Mouse (Mus musculus) layer of hippocampus, adult 8-10 months (tissue): ENCODE measurements around the gene Il1f10. TPM values are rescaled to one million over a fixed set of nuclear protein-coding genes. Genes with fewer than 3 reads are reported as not detected.

Experiments
- DNase-seq, 2 experiments: peaks; one replicate each; pipeline ENCODE4 v3.0.0; 2022; ENCODE audit warnings: low spot score in 2 of 2
- total RNA-seq, 4 experiments: library from RNA; stranded (reverse); gene quantifications; 2 replicates each; pipeline ENCODE4 v1.2.4; 2022

Gene Il1f10
- total RNA-seq, result not detected

GRCm38 (mm10) chr2:24290896-24291295 is at the start of gene Il1f10:
TSS of gene Il1f10 (plus strand) at chr2:24291196.
- DNase-seq, result no peak

GRCm38 (mm10) chr2:24267503-24267902 is 23.5 kb upstream of the Il1f10 start:
- no peak for DNase-seq

- no peak for DNase-seq
Observed at GRCm38 (mm10) chr2:24273619-24274018, 17.4 kb upstream of the Il1f10 start.

- no peak for DNase-seq
Observed at GRCm38 (mm10) chr2:24275146-24275545, 15.8 kb upstream of the Il1f10 start.

DNA sequence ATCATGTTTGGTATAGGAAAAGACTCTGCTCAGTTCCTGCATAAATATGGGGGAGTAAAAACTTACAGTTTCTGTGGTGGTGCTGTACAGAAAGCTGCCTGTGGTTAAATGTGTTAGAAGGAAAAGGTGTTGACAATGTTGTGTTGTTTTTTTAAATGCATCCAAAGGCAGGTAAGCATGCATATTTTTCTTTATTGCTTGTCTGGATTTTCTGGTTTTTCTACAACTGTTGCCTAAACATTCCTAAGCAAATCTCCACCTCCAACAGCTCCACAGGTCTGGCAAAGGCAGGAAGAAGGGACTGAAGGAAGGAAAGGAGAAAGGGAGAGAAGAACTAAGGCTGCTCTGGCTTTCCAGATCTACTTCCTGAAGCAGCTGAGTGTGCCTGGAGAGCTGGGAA is 14.3 kb upstream of the Il1f10 start, which contains the start of gene Il1f5:
Gene Il1f5, plus strand, starts transcription at position 301 of the 400 bp plus-strand sequence.
- DNase-seq, result no peak

- DNase-seq, result no peak
Observed at GRCm38 (mm10) chr2:24294616-24295015, 3.6 kb downstream of the Il1f10 start.

- DNase-seq, result peak; percentile 9 to 25
Observed at GRCm38 (mm10) chr2:24296837-24297236, 5.8 kb downstream of the Il1f10 start.

- no peak for DNase-seq
Observed at GRCm38 (mm10) chr2:24311302-24312001, 20.5 kb downstream of the Il1f10 start.

DNA sequence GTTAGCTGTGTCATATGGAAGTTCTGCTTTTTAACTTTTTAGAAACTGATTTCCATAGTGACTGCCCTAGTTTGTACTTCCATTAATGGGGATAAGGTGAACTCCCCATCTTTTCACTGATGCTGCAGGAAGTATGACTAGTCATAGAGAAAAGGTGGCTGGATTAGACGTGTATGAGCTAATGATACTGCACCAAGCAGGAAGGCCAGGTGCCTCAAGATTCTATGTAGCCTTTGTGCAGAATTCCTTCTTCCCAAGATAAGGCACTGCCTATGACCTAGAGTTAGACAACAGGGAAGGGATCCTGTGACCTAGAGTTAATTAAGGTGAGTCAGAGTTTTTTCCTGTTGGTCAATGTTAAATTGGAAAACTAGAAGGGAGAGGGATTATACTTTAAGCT is 25.9 kb downstream of the Il1f10 start:
- DNase-seq, result no peak

- DNase-seq, result no peak
Observed at GRCm38 (mm10) chr2:24317919-24318598, 27.1 kb downstream of the Il1f10 start.

- DNase-seq, result no peak
Observed at GRCm38 (mm10) chr2:24335333-24335732, 44.3 kb downstream of the Il1f10 start.

DNA sequence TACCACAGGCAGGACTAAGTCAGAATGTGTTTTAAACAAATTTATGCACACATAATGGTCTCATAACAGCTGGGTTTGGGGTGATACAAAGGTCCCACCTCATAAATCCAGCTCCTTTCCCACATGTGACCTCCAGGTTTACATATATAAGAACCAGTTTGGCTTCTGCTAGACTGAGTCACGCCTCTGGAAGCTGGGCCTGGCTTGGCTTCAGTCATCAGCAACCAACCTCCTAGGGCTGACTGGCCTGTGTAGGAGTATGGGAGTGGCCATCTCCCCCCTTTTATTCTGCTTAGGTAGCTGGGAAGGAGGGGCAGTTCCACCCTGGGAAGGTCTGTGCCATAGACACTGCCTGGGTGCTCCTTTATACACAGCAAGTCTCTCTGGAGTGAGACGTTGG is 45.5 kb downstream of the Il1f10 start, which contains the start of gene Il1rn:
Gene Il1rn, plus strand, starts transcription at position 309 of the 400 bp plus-strand sequence.
- no peak for DNase-seq

- DNase-seq, result no peak
Observed at GRCm38 (mm10) chr2:24341395-24341885, 50.4 kb downstream of the Il1f10 start.

Other genes starting within 250 kb of the Il1f10 start
- 10 to 100 TPM; 23.5 to 30.1 (median 28.3) TPM for gene Hnmt, start 241.8 kb upstream of the Il1f10 start, total RNA-seq
- gene Tbpl2, start 194.6 kb upstream of the Il1f10 start, total RNA-seq, result not detected
- not detected for gene Il1f8, start 138.0 kb upstream of the Il1f10 start, total RNA-seq
- gene Il1f9, start 104.7 kb upstream of the Il1f10 start, total RNA-seq, result not detected
- not detected for gene Il1f6, start 75.8 kb upstream of the Il1f10 start, total RNA-seq
- not detected for gene Il1f5, start 14.2 kb upstream of the Il1f10 start, total RNA-seq
- under 1 TPM in 1 of 4 experiments, not detected in 3; 0.58 TPM for gene Il1rn, start 45.7 kb downstream of the Il1f10 start, total RNA-seq
- 1 to 10 TPM in 2 of 4 experiments, under 1 TPM in 2; 0.69 to 3.4 (median 1.6) TPM for gene Psd4, start 76.4 kb downstream of the Il1f10 start, total RNA-seq
- not detected for gene Pax8, start 184.4 kb downstream of the Il1f10 start, total RNA-seq